Mouse (Mus musculus) ovary, postnatal 14 days (tissue): Measurements from ENCODE around the gene Rhcg.

Experiments
- DNase-seq: peaks from one replicate; pipeline ENCODE4 v3.0.0; 2022; ENCODE audit warnings: low spot score

Gene Rhcg

DNA sequence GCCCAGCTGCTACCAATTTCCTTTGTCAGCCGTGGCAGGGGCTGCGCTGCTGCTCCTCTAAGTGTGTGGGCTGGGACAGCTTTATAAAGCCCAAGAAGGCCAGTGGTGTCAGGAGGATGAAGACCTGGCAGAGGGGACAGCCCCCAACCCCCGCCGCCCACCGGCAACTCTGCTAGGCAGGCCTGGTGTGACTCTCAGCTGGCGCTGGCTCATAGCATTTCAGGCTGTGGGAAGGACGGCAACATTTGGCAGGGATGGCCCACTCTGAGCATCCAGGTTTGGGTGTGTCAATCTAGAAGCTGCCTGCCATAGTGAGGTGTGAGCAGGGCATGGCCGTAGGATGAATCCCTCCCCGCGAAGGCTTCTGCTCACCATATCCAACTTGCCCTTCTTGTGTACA is 17.3 kb downstream of the Rhcg start:
- no peak for DNase-seq

DNA sequence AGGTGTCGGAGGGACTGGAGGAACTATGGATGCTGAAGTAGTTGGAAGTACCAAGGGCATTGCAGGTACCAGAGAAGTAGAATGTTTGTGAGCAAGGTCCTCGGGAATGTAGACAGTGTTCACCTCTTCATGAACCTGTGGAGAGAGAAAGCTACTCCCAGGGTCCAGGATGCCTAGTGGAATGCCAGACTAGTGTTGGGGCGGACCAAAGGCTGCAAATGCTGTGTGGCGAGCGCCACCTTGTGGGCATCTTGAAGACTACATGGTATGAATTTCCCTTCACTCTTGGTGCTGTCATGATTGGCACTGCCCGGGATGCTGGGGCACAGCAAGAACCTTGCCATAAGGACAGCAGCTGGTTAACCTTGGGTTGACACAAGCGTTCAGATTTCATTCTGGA is 22.6 kb downstream of the Rhcg start:
- DNase-seq, result peak; percentile 59

DNA sequence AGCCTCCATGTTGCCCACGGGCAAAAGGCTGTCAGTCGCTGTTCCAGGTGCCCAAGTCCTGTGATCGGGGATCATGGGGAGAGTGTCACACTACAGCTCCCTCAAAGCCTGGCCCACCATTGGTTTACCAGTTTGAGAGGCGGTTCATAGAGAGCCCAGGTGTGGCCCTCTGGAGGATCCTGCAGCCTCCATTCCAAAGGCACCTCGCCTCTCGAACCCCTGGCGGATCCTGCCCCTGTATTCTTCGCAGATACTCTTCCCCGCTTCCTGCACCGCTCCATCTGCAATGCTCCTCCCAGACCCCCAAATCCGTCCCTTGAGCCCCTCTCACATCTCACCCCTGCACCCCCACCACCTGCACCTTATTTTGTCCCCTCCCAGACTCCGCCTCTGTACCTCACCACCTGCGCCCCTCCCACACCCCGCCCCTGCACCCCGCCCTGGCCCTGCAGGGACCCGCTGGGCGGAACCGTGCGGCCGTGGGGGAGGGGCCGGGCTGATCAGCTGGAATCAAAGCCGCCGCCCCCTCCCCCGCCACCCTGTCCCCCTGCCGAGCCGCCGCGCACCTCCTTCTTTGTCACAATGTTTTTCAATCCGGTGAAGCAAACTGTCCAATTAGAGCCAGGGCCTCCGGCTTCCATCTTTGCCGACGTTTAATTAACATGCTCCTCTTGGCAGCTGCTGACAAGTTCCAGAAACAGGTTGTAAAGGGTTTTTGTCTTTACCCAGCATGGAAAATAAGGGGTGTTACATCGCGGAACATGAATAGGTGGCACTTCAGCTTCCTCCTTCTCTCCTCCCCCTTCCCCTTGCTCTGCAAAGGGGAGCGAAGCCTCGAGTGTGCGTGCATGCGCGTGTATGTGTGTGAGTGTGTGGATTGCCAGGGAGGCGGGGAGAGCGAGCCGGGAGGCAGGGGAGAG is 25.4 kb downstream of the Rhcg start:
- no peak for DNase-seq

DNA sequence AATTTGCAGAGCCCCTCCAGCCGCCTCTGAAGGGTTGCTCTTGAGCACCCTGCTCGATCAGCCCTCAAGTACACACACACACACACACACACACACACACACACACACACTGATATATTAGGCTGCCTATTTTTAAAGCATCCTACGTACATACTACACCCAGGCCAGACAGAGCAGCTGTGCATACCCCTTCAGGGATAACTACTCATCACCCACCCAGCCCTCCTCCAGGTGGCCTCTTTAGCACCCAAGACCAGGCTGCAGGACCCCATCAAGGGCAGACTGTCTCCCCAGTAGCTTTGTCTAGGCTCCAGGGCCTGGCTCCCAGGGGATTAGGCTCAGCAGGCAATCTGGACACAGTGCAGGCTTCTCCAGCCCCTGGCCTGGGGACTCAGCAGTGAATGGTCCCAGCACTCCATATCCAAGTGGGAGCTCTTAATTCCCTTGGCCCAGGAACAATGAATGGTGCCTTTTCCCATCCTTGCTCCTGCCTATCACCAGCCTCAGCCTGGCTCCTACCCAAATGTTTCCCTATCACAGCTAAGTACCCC is 26.8 kb downstream of the Rhcg start:
- no peak for DNase-seq

DNA sequence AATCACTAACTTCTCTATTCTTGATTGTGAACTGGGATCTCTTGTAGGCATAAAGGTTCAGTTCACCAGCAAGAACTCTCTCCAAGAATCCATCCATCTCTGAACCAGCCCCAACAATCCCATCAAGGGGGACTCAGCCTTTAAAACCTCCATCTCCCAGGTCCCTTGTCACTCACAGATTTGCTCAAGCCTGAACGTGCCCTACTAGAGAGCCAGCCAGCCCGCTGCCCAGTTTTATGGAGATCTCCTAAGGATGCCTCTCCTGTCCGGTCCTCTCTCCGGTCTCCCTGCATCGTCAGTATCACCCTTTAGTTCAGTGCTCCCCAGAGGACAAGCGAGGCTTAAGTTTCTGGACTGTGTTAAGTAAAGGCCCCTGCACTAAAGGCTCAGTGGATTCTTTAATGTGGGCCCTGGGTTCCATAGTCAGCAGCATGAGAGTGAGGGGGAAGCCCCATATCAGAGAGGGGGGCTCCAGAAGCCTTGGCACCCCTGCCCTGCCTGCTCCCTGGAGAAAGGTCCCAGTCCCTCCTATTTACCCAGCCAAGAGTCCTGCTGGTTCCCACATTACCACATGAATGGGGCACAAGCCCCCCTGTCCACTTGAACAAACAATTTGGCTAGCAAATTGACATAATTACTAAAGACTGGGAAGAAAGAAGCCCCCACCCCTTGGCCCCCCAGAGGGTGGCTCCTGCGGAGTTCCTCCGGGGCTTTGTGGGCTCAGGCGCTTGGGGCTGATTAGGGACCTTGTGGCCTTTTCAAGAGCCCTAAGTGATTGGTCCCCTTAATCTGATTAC is 27.5 kb downstream of the Rhcg start:
- no peak for DNase-seq

DNA sequence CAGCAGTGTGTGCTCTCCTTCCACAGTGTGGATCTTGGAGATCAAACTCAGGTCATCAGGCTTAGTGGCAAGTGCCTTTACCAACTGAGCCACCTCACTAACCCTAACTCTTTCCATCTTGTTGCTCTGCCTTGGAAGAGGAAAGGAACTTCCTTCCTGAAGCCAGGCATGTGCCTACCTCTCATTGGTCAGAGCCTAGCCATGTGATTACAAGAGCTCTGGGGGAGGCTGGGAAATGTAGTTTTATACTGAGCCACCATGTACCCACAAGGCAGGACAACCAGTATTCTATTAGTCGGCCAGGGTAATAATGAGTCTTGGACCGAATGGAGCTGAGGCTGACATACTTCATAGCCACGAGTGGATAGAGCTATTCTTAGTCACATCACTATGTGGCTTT is 29.2 kb downstream of the Rhcg start:
- DNase-seq, result no peak

DNA sequence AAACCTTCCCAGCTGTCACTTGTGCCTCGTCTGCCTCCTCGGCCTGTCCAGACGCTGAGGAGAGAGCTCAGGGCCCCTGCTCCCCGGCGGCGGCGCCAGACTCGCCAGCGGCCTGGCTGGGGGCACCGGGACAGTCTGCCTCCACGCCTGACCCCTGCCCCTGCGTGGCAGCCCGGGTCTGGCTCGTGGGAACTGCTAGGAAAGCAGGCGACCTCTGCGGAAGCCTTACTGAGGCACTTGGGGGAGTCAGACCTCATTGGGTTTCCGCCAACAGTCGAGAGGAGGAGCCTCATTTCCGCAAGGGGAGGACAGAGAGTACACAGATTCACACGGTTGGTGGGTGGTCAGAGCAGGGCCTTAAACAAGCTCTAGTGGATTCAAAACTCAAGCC is 38.6 kb downstream of the Rhcg start:
- DNase-seq, result no peak

DNA sequence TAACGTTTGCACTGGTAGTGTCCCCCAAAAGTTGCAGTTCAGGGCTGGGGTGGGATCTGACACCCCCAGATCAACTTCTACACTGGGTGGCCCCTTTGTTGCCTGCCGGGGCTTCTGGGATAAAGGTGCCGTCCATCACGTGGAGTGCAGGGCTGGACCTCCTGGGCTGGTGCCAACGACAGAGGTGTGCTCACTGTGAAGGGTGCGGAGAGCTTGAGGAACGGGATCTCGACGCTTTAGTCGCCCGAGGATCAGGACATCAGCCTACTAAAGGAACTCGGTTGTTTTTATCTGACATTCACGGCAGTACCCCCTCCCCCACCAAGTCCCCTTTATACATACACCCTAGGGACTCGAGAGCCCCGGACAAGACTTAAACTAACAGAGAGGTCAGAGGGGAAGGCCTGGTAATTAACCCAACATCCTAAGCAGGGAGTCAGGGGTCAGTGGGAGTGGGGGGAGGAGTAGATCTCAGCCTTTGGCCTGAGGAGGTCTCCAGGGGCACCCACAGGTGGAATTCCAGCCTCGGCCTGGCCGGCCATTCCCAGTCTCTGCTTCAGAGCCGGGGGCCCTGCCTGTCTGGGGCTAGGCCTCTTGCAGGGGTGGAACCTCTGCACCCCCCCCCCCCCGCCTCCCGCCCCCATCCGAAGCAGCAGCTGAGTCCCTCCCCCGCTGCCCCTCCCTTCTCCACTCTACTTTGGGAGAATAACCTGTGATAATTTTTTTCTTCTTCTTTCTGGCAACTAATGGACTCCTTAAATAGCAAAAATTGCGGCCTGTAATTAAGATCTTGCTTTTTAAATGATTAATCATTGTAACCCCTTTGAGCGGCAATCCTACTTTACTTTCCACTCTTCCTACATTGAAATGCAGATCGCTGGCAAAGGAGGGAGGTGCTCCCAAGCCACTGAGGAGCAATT is 39.3 kb downstream of the Rhcg start:
- no peak for DNase-seq

DNA sequence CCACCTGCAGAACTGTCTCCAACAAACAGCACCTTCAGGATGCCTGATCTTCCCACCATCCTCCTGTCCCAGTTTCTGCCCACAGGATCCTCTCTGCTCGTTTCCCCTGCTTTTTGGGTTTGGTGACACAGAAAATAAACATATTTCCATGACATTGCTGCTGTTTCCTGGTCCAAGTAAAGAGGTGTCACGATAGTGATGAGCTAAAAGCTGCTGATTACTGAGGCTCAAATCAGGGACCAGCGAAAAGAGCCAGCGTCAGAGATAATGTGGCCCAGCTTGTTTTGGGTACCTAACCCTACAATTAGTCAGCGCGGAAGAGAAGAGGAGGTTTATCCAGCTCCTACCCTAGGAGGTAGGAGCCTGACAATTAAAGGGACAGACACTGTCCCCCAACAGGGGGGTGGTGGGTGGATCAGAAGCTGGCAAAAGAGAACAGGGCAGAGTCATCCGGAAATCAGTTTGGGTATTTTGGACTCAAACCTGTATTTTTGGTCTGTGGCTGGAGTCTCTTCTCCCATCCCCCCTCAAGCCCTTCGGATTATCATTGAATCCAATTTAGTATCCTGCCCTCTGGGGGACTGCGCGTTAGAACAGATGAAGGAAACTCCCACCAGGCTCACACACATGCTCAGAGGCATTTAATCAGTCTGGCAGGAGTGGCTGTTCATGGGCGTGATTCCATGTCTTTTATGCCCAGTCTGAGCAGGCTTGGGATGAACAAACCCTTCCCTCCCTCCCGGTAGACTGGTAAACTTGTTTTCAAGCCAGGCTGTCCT is 40.2 kb downstream of the Rhcg start:
- DNase-seq, result no peak

DNA sequence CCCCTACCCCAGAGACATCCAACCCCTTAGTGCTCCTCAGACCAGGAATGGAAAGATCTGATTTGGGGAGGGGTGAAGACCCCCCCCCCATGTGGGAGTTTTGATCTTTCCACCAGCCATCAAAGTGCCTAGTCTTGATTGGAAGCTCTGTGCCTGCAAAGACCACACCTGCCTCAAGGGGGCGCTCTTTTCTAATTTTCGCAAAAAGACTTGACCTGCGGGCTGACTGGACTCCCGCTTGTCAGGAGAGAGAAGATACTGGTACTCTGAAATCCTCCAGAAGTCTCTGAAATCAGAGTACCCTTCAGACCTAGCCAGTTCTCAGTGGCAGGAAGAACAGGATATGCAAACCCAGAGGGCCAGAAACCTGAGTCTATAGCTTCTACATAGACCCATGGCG is 40.8 kb downstream of the Rhcg start:
- DNase-seq, result peak; percentile 43

DNA sequence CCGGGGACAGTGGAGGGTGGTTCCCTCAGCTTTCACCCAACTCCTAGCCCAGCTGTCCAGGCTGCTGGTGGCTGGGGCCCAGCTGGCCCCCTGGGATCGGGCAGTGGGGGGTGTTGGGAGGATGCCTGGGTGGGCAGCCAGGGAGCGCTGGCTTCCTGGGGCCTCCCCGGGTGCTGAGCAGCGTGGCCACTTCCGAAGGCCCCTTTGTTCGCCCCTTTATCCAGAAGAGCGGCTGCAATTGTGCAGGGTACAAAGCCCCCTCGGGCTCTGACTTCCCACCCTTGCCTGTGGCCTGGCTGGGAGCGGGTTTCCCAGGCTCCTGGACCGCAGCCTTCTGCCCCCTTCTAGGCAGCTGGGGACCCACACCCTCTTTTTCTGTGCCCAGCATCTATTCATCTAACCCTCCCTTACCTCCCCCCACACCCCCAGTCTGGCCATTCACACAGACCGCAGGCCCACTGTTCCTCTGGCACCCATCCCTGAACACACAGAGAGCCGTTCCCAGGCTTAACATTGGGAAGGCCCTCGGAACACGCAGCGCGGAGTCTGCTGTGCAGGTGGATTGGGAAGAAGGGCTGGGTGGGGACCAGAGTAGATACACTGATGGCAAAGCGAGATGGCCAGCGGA is 45.2 kb downstream of the Rhcg start:
- DNase-seq, result no peak

DNA sequence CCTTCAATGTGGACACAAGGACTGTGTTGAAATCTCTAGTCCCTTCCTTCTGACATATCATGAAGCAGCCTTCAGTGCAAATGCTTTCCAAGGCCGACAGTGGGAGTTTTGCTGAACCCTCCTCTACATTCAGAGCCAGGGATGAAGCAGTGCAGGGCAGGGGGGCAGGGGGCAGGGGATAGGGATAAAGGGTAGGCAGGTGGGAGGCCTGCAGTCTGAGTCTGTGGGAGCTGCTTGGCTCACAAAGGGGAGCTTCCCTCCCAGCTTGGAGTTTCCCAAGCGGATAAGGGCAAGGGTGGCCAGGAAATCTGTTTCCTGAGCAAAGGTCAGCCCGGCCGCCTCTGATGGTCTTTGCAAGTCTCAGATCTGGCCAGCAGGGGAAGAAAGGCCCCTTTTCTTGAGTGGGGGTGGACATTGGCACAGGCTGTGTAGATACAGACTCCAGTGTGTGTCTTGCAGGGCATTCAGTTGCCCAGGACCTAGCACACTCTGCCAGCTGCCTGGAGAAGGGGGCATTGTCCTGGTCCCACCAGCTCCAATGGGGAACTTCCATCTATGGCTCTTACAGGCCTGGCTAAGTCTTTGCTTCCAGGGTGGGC is 48.4 kb downstream of the Rhcg start:
- DNase-seq, result no peak

DNA sequence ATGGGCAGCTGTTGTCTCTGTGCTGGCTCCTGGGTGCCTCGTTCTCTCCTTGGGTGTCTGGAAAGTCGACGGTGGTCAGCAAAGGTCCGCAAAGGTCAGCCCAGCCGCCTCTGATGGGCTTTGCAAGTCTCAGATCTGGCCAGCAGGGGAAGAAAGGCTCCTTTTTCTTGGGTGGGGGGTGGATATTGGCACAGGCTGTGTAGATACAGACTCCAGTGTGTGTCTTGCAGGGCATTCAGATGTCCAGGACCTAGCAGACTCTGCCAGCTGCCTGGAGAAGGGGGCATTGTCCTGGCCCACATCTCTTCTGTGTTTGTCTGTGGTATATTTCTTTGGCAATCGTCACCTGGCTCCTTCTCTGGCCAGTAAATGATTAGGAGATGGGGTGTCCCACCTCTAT is 49.2 kb downstream of the Rhcg start:
- no peak for DNase-seq

DNA sequence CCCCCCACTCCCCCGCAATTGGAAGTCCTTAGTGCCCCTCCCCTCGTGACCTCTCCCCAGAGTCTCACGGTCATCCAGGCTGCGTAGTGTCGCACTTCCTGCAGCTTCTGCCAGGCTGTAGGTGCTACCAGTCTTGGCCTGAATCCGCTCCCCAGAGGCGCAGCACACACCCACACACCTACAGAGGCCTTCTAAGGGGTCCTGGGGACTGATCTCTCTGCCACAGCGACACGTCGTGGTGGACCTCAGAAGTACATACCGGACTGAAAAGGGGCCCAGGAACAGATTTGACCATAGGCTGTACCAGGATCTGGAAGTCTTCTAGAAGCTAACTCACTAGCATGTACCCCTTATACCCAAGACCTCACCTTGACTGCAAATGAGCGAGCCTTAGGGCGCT is 53.8 kb downstream of the Rhcg start:
- no peak for DNase-seq

DNA sequence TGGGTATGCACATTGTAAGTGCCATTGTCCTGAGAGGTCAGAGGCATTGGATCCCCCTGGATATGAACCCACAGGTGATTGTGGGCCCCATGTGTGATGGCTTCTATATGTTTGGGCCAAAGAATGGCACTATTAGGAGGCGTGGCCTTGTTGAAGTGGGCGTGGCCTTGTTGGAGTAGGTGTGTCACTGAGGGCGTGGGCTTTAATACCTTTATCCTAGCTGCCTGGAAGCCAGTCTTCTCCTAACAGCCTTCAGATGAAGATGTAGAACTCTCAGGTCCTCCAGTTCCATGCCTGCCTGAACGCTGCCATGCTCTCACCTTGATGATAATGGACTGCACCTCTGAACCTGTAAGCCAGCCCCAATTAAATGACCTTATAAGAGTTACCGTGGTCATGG is 55.1 kb downstream of the Rhcg start:
- no peak for DNase-seq

DNA sequence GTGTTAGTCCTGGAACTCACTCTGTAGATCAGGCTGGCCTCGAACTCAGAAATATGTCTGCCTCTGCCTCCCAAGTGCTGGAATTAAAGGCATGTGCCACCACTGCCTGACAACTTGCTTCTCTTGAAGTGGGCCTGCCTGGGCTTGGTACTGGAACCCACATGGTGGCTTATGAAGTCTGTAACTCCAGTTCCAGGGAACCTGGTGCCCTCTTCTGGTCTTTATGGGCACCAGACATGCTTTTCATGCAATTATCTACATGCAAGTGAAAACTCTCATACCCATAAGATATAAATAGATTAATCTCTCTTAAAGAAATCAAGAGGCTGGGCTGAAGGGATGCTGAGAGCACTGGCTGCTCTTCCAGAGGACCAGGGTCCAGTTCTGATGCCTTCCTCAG is 58.8 kb downstream of the Rhcg start:
- no peak for DNase-seq

DNA sequence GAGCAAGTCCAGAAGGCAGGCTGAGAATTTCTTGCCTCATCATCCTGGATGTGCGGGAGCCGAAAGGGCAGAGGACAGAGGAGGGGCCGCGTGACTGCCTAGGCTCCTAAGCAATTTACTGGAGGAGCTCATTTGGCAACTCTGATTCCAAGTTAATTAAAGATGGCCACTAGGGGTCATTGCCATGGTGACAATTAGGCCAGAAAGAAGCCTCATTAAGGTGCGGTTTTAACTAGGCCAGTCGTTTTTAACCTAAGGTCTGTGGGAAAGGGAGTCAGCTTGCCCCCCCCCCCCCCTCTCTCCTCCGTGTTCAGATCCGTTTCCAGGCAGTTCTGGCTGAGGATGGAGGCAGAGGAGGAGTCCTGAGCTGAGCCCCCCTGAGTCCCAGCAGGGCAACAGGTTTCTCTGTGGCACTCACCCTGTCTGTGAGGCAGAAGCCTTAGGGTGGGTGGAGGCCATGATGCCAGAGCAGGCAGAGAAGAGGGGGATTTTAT is 59.7 kb downstream of the Rhcg start:
- no peak for DNase-seq

DNA sequence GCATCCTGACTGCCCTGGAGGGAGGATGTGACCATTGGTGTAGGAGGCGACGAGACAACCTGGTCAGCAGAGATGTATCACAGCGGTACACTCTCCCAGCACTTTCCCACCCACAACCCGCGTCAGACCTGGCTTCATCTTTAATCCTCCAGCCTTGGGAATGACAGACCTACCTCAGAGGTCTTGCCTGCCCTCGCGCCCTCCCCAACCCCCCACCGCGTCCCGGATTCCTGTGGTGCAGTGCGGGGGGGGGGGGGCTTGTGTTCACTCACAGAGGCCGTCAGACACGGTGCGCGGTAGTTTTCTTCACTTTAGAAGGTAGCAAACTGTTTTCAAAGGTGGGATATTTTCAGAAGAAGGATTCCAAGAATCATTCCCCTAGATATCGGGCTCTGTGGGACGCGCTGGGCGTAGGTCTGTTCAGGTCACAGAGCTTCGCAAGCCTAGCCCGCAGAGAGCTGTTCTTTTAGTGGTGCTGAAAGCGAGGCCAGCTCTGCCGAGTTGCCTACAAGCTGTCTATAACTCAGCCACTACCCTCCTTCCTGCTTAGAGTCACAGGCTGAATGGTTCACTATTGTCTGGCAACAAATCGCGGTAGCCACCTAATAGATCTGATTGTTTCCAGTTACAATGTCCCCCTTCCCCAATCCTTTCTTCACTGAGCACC is 62.0 kb downstream of the Rhcg start:
- DNase-seq, result peak; percentile 39

DNA sequence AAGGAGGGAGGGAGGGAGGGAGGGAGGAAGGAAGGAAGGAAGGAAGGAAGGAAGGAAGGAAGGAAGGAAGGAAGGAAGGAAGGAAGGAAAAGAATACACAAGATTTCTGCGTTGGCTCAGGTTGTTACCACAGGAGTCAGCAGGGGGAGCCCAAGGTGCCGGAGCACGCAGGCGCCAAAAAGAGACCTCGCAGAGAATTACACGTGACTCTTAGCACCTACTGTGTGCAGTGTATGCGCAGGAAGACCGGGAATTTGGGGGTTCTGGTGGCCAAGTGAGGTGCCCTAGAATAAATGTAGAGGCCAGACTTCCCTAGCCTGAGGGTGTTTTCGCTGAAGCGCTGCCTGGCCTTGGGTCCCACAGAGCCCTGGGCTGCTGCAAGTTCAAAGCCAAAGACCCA is 64.8 kb downstream of the Rhcg start:
- no peak for DNase-seq
